Mouse (Mus musculus): ENCODE data around the gene Slc9a3. TPM values are rescaled to one million over a fixed set of nuclear protein-coding genes. Genes with fewer than 3 reads are reported as not detected.

Gene Slc9a3
- total and polyA plus RNA-seq, 3 experiments = 0.11 TPM; not detected in 2

DNA sequence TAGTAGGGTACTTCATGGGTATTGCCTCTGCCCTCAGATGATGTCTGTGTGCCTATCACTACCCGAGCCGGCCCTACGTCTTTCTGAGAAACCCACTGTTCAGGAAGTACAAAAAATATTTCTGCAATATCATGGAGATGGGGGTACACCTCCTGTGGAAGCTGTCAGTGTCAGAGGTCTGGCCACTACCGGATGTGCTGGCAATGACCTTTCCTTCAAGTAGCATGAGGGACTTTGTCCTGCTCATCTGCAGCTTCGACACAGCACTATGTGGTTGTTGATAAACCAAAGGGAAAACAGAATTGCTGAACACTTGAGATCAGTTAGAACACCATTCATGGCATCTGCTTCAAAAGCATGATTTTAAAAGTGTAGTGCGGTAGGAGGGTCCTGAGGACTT, 19.5 kb downstream of the Slc9a3 start:
- DNase-seq (ENCODE audit: low spot score) = no peak
- Histone ChIP-seq H3K4me3 (ENCODE audit: low read depth, low read length) (no peak overlapping the region), H3K36me3 (replicated peaks) (no peaks in the 10 kb centered on the region), H3K4me1 (ENCODE audit: insufficient read depth, low read depth, low read length) (no peaks in the 10 kb centered on the region), H3K9me3 (replicated peaks) (no peaks in the 10 kb centered on the region), H3K27me3 (ENCODE audit: insufficient read depth, low read length) (peaks cover 5% of the 10 kb centered on the region)
- TF ChIP-seq GATA2 (IDR thresholded peaks at IDR 0.05; ENCODE audit: borderline replicate concordance, low read depth, low read length) = no peak
- no peak for TF ChIP-seq CTCF (IDR thresholded peaks at IDR 0.05; ENCODE audit: low read depth, low read length)
- no peak for TF ChIP-seq TAL1 (conservative IDR thresholded peaks at IDR 0.05; ENCODE audit: low read depth, low read length)
- TF ChIP-seq POLR2AphosphoS5 (IDR thresholded peaks at IDR 0.05; ENCODE audit: insufficient replicate concordance, low read depth, low read length) = no peak
- no peak for TF ChIP-seq GATA1 (IDR thresholded peaks at IDR 0.05; ENCODE audit: borderline replicate concordance, low read length)
- no peak for ATAC-seq (ENCODE audit: extremely low read depth, insufficient number of reproducible peaks, low FRiP score, poor library complexity, severe bottlenecking)

DNA sequence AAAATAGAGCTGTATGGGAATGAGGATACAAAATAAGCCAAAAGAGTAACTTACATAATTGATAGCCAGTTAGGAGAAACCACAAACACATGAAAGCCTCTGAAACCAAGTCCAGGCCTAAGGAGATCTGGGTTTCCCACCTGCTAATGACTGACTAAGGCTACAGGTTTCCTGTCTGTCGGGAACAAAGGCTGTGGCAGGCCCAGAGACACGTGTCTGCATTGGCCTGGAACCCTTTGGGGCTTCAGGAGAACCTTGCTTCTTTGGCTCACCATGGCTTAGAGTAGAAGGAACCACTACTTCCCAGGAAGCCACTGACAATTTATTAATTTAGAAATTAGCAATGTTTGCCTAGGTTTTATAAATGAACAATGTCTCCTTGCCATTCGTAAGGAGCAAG, 22.0 kb downstream of the Slc9a3 start:
- no peak overlapping the region for H3K4me3 ChIP-seq (ENCODE audit: low read depth, low read length)
- H3K27me3 ChIP-seq (ENCODE audit: insufficient read depth, low read length) = peaks cover 5% of the 10 kb centered on the region
- H3K9me3 ChIP-seq (replicated peaks) = no peaks in the 10 kb centered on the region
- ATAC-seq (ENCODE audit: extremely low read depth, insufficient number of reproducible peaks, low FRiP score, poor library complexity, severe bottlenecking) = no peak
- no peaks in the 10 kb centered on the region for H3K36me3 ChIP-seq (replicated peaks)
- no peak for DNase-seq (ENCODE audit: low spot score)
- TF ChIP-seq GATA1 (IDR thresholded peaks at IDR 0.05; ENCODE audit: borderline replicate concordance, low read length) = no peak
- no peak for TF ChIP-seq CTCF (IDR thresholded peaks at IDR 0.05; ENCODE audit: low read depth, low read length)
- no peak for TF ChIP-seq POLR2AphosphoS5 (IDR thresholded peaks at IDR 0.05; ENCODE audit: insufficient replicate concordance, low read depth, low read length)
- no peak for TF ChIP-seq TAL1 (conservative IDR thresholded peaks at IDR 0.05; ENCODE audit: low read depth, low read length)
- TF ChIP-seq GATA2 (IDR thresholded peaks at IDR 0.05; ENCODE audit: borderline replicate concordance, low read depth, low read length) = no peak
- H3K4me1 ChIP-seq (ENCODE audit: insufficient read depth, low read depth, low read length) = no peaks in the 10 kb centered on the region

DNA sequence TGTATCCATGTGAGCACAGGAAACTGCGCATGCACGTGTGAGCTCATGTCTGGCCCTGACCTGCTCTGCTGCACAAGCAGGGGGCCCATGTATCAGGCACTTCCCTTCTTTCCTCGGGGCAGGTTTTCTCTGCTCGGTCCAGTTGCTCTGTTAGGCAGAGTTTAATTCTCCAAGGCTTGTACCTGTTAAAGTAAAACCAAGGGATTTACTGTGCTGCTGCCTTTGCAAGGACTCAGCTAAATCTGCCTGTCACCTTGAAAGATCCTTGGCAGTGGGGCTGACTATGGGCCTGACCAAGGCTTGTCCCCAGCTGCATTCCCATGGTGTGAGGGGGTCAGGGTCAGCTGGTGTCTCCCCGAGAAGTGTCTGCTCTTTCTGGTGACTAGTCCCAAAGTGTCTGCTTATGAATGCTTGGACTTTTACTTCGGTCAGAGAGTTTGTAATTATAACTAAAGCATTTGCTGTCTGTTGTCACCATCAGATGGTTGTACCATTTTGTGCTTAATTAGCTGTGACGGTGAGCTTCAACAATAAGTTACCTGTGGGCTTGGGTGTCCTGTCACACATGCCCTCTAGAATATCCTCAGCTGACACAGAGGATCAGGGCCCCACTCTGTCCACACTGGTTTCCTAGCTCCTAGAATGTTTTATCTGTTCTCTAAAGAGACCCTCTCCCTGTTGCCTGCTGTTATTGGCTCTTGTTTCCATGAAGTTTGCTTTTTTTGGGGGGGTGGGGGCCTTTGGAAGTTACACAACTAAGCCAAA, 23.0 kb downstream of the Slc9a3 start:
- Histone ChIP-seq H3K9me3 (replicated peaks) (no peaks in the 10 kb centered on the region), H3K36me3 (replicated peaks) (no peaks in the 10 kb centered on the region), H3K4me1 (ENCODE audit: insufficient read depth, low read depth, low read length) (no peaks in the 10 kb centered on the region), H3K27me3 (ENCODE audit: insufficient read depth, low read length) (peaks cover 5% of the 10 kb centered on the region), H3K4me3 (ENCODE audit: low read depth, low read length) (no peak overlapping the region)
- DNase-seq (ENCODE audit: low spot score) (no peak), ATAC-seq (ENCODE audit: extremely low read depth, insufficient number of reproducible peaks, low FRiP score, poor library complexity, severe bottlenecking) (no peak)
- TF ChIP-seq POLR2AphosphoS5 (IDR thresholded peaks at IDR 0.05; ENCODE audit: insufficient replicate concordance, low read depth, low read length) (no peak), GATA1 (IDR thresholded peaks at IDR 0.05; ENCODE audit: borderline replicate concordance, low read length) (no peak), CTCF (IDR thresholded peaks at IDR 0.05; ENCODE audit: low read depth, low read length) (no peak), GATA2 (IDR thresholded peaks at IDR 0.05; ENCODE audit: borderline replicate concordance, low read depth, low read length) (no peak), TAL1 (conservative IDR thresholded peaks at IDR 0.05; ENCODE audit: low read depth, low read length) (no peak)

DNA sequence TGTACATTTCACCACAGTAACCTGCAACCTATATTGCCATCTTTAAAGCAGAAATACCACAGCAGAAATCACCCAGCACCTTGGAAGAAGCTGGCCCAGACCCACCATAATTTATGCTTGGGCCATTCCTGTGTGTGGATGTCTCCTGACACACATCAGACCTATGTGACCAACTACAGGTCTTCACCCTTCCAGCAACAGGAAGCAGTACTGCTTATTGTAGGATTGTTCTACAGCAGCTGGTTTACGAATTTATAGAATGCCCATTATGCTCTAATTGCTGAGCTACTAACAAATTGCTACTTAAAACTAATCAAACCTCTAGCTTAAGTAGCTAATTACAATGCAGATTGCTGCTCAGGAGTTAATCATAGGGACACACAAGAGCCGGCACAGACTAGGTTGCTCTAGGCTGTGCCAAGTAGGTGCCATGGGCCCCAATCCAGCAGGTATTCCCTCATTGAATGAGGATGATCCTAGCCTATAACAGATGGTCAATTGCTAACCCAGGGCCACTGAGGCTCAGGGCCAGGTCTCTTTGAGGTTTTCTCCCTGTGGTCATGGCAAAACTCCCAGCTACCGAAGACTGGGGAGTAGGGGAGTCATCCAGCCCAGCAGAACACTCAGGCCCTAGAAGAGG, 24.8 kb downstream of the Slc9a3 start:
- H3K27me3 ChIP-seq (ENCODE audit: insufficient read depth, low read length) = peaks cover 5% of the 10 kb centered on the region
- no peaks in the 10 kb centered on the region for H3K4me1 ChIP-seq (ENCODE audit: insufficient read depth, low read depth, low read length)
- no peak for TF ChIP-seq CTCF (IDR thresholded peaks at IDR 0.05; ENCODE audit: low read depth, low read length)
- H3K4me3 ChIP-seq (ENCODE audit: low read depth, low read length) = no peak overlapping the region
- H3K36me3 ChIP-seq (replicated peaks) = no peaks in the 10 kb centered on the region
- H3K9me3 ChIP-seq (replicated peaks) = no peaks in the 10 kb centered on the region
- DNase-seq (ENCODE audit: low spot score) (no peak), ATAC-seq (ENCODE audit: extremely low read depth, insufficient number of reproducible peaks, low FRiP score, poor library complexity, severe bottlenecking) (no peak)

DNA sequence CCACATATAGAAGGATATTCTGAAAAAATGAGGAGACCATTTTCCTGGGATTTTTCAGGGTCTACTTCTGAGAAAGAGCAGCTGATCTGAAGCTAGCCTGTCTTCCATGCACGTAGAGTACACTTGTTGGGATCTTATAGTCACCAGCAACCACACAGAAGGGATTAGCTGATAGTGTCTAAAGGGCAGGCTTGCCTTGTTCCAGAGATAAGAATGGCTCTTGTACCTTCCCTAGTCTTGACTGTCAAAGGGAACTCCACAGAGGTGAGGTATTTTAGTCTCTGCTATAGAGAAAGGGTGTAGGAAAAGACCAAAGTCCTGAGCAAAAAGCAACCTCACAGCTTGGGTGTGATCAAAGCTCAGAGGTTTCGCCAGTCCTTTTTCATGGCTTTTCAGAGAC, 26.1 kb downstream of the Slc9a3 start:
- DNase-seq (ENCODE audit: low spot score) = no peak
- TF ChIP-seq CTCF (IDR thresholded peaks at IDR 0.05; ENCODE audit: low read depth, low read length) = no peak
- H3K9me3 ChIP-seq (replicated peaks) = no peaks in the 10 kb centered on the region
- ATAC-seq (ENCODE audit: extremely low read depth, insufficient number of reproducible peaks, low FRiP score, poor library complexity, severe bottlenecking) = no peak
- no peaks in the 10 kb centered on the region for H3K4me1 ChIP-seq (ENCODE audit: insufficient read depth, low read depth, low read length)
- H3K36me3 ChIP-seq (replicated peaks) = no peaks in the 10 kb centered on the region
- peaks cover 5% of the 10 kb centered on the region for H3K27me3 ChIP-seq (ENCODE audit: insufficient read depth, low read length)
- H3K4me3 ChIP-seq (ENCODE audit: low read depth, low read length) = no peak overlapping the region

DNA sequence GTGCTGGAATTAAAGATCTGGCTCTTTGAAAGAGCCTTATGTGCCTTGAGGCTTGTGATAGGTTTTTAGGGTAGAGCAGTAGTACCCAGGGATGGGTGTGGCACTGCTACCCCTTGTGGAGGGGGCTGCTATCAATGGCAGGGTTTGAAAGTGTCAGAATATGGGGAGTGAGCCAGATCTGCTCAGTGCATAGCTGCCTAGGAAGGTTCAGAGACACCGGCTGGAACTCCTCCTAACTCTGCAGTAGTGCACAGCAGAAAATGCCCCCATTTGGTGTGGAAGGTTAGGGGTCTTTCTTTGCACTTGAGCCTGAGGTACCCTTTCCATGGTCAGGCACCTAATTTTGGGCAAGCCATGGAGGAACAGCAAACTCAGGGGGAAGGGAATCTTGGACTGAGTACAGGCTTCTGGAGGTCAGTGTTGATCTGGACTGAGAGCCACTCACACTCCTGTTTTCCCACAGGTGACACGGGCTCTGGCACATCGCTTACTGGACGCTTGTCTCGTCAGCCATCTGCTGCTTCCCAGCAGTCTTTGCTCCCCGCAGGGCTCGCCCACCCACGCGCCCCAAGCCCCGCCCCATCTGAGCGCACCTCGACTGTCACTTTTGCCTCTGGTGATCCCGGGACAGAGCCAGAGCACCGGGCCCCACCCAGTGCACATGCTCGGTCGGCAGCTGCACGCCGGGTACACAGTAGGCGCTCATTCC, 45.2 kb downstream of the Slc9a3 start:
- Histone ChIP-seq H3K4me3 (ENCODE audit: low read depth, low read length) (peak overlapping the region; percentile 62; the same call in 1 of the 2 replicates), H3K36me3 (replicated peaks) (peaks cover 27% of the 10 kb centered on the region), H3K27me3 (ENCODE audit: insufficient read depth, low read length) (peaks cover 16% of the 10 kb centered on the region), H3K4me1 (ENCODE audit: insufficient read depth, low read depth, low read length) (peaks cover 15% of the 10 kb centered on the region), H3K9me3 (replicated peaks) (no peaks in the 10 kb centered on the region)
- TF ChIP-seq TAL1 (conservative IDR thresholded peaks at IDR 0.05; ENCODE audit: low read depth, low read length) = no peak
- TF ChIP-seq POLR2AphosphoS5 (IDR thresholded peaks at IDR 0.05; ENCODE audit: insufficient replicate concordance, low read depth, low read length) = no peak
- no peak for TF ChIP-seq GATA1 (IDR thresholded peaks at IDR 0.05; ENCODE audit: borderline replicate concordance, low read length)
- TF ChIP-seq GATA2 (IDR thresholded peaks at IDR 0.05; ENCODE audit: borderline replicate concordance, low read depth, low read length) = no peak
- no peak for TF ChIP-seq CTCF (IDR thresholded peaks at IDR 0.05; ENCODE audit: low read depth, low read length)
- DNase-seq (ENCODE audit: low spot score) = peak; percentile 62
- peak; percentile 80 for ATAC-seq (ENCODE audit: extremely low read depth, insufficient number of reproducible peaks, low FRiP score, poor library complexity, severe bottlenecking)
